Mouse (Mus musculus): Measurements from ENCODE around the gene Zfp558. TPM values are rescaled to one million over a fixed set of nuclear protein-coding genes. Genes with fewer than 3 reads are reported as not detected.
"Not testable (repeated sequence)": the region's sequence is repeated elsewhere in the genome, so short reads cannot be mapped to it uniquely, and the experiment has no call there.

The Zfp558 gene
- 2.6 and 3.4 TPM in 2 replicates for polyA plus RNA-seq (2015; fragmentation: Nextera tagmentation; extraction: Ambion mirVana)

DNA sequence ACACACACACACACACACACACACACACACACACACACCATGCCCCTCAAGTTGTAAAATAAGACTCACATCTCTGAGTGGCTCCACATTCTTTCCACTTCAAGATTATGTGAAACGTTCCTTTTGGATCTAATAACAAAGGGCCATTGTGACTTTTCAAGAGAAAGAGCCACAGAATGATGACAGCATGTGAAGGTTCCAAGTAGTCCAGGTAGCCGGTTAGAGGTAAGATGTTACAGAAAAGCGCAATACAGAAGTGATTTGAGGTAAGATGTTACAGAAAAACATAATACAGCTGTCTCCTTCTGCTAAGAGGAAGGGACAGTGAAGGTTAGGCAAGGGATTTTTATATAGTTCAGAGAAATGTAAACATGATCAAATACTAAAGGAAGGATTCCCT, at the start of gene Zfp558, which contains the start of gene Mbd3l1:
TSS of gene Zfp558 (minus strand) at position 101 of the 400 bp plus-strand sequence.
TSS of gene Mbd3l1 (plus strand) at position 192 of the 400 bp plus-strand sequence.
- 68% methylated on average over 3 of the region's 3 CpGs for WGBS
- H3K4me2 ChIP-seq, result no peak within 1 kb of the TSS
- no peaks in the 10 kb centered on the region for H3K36me3 ChIP-seq
- no peak within 1 kb of the TSS for H3K4me3 ChIP-seq
- H3K27me3 ChIP-seq, result no peaks in the 10 kb centered on the region
- no peak for ATAC-seq (replicated peaks; ENCODE audit: insufficient number of reproducible peaks, insufficient read depth, low FRiP score, low read depth)
- no peak within 1 kb of the TSS for H3K27ac ChIP-seq
- no peak within 1 kb of the TSS for H3K9ac ChIP-seq
- H3K9me3 ChIP-seq (replicated peaks), result no peaks in the 10 kb centered on the region
- H3K4me1 ChIP-seq (replicated peaks), result no peaks in the 10 kb centered on the region; the same call in 1 of the 2 replicates

DNA sequence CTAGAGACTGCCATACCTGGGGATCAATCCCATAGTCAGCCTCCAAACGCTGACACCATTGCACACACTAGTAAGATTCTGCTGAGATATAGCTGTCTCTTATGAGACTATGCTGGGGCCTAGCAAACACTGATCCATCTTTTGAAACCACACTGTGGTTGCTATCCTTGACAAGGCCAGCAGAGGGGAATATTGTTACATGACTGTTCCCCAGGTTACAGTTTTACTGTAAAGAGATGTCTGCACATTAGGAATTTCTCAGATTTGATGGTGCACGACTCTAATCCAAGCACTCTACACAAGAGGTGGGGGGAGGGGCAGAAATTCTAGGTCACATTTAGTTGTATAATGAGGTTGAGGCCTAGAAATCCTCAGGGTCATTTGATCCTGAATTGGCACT, 30.0 kb upstream of the Zfp558 start:
- no peak overlapping the region for H3K4me2 ChIP-seq
- ATAC-seq (replicated peaks; ENCODE audit: insufficient number of reproducible peaks, insufficient read depth, low FRiP score, low read depth), result no peak
- H3K9ac ChIP-seq, result no peak overlapping the region
- H3K36me3 ChIP-seq, result no peaks in the 10 kb centered on the region
- H3K9me3 ChIP-seq (replicated peaks), result no peaks in the 10 kb centered on the region
- 42% methylated on average over 2 of the region's 2 CpGs for WGBS
- no peak overlapping the region for H3K4me3 ChIP-seq
- H3K27ac ChIP-seq, result no peak overlapping the region
- H3K4me1 ChIP-seq (replicated peaks), result no peaks in the 10 kb centered on the region
- no peaks in the 10 kb centered on the region for H3K27me3 ChIP-seq

DNA sequence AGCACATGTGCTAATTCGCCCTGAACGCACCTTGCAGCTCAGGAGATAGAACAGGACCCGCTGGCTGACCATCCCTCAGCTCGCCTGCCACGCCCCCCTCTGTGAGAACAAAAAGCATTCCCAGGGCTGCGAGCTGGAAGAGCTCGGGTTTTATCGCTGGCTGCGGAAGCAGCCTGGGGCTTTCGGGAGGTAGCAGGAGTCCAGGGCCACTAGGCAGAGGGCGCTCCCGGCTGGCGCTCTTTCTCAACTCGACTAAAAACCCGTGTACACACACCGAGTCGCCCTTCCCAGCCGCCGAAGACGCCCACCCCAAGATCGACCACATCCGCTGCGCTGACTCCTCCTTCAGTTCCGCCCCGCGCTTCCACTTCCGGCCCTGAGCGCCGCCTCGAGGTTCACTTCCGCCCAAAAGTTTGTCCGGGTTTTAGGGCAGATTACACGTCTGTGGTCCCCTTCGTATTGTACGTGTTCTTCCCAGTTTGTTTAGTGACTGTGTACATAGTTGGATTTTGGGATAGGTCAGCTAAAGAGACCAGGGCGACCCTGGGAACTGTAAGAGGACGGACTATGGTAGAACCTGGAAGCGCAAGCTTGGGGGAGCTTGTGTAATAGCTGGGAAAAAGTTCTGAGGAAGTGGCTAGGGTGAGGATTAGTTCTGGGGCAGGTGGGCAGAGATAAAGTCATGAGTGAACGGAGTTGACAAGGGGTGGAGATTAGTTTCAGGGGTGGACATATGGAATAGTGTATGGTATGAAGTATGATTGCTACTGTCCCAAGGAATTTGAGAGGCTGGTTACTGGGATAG, 4.5 kb downstream of the Zfp558 start:
- no peaks in the 10 kb centered on the region for H3K9me3 ChIP-seq (replicated peaks)

DNA sequence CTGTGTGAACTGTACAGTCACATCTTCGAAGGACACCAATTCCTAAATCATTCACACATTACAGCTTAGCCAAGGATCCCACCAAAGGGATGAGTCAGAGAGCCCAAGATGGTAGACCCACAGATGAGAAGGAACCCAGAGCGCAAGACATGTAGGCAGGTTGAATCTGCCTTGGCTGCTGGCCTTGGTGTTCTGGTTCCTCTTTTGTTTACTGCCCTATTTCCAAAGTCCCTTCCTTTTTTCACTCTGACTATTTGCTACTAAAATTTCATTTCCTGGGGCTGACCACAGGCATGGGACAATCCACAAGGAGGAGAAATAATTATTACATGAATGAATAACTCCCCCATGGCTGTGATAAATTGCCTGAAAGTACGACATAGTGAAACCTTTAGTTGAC, 10.1 kb downstream of the Zfp558 start:
- Histone ChIP-seq H3K27me3 (no peaks in the 10 kb centered on the region), H3K27ac (no peak overlapping the region), H3K9me3 (replicated peaks) (no peaks in the 10 kb centered on the region), H3K4me2 (no peak overlapping the region), H3K9ac (no peak overlapping the region), H3K4me3 (no peak overlapping the region), H3K4me1 (replicated peaks) (peaks cover 4% of the 10 kb centered on the region), H3K36me3 (peaks cover 4% of the 10 kb centered on the region; the same call in 1 of the 2 replicates)
- no peak for ATAC-seq (replicated peaks; ENCODE audit: insufficient number of reproducible peaks, insufficient read depth, low FRiP score, low read depth)
- WGBS, result 83% methylated on average over 3 of the region's 3 CpGs

More for the DNA sequence above, 4.5 kb downstream of the Zfp558 start:
- Histone ChIP-seq H3K27me3 (no peaks in the 10 kb centered on the region), H3K27ac (peak overlapping the region; percentile 86), H3K4me2 (peak overlapping the region; percentile 74), H3K9ac (peak overlapping the region; percentile 66), H3K36me3 (0 out of 2 replicates have a peak, but pooled peaks cover under 1% of the 10 kb centered on the region), H3K4me3 (peak overlapping the region; percentile 78), H3K4me1 (replicated peaks) (peaks cover 4% of the 10 kb centered on the region)
- ATAC-seq (replicated peaks; ENCODE audit: insufficient number of reproducible peaks, insufficient read depth, low FRiP score, low read depth), result peak; percentile 89
- 4% methylated on average over 39 of the region's 39 CpGs for WGBS

DNA sequence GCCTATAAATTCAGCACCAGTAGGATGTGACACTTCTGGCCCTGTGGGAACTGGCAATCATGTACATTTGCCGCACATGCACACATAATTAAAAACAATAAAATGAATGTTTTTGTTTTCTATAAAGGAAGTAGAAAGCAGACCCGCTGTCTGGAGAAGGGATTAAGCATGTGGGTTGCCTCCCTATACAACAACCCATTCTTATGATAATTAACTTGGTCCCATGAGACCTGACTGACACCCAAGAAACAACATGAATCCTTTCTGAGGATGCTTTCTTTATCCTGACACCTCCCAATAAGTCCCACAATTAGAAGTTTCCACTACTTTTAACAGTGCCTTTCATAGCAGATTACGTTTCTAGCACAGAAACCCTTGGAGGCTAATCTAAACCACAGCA, 10.7 kb downstream of the Zfp558 start:
- Histone ChIP-seq H3K4me3 (no peak overlapping the region), H3K36me3 (peaks cover 4% of the 10 kb centered on the region; the same call in 1 of the 2 replicates), H3K27me3 (no peaks in the 10 kb centered on the region), H3K9ac (no peak overlapping the region), H3K4me1 (replicated peaks) (no peaks in the 10 kb centered on the region), H3K27ac (no peak overlapping the region), H3K4me2 (no peak overlapping the region), H3K9me3 (replicated peaks) (no peaks in the 10 kb centered on the region)
- WGBS, result 74% methylated on average over 3 of the region's 3 CpGs
- ATAC-seq (replicated peaks; ENCODE audit: insufficient number of reproducible peaks, insufficient read depth, low FRiP score, low read depth), result no peak

DNA sequence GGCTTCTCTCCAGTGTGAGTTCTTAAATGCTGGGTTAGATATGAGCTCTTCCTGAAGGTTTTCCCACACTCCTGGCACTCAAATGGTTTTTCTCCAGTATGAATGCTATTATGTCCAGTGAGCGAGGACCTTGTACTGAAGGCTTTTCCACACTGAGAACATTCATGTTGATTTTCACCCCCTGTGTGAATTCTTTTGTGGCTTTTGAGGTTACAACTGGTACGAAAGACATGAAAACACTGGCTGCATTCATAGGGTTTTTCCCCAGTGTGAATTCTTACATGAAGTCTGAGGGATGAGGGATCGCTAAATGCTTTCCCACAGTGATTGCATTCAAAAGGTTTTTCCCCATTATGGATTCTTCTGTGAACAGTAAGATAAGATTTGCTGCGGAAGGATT, 21.5 kb downstream of the Zfp558 start:
- Histone ChIP-seq H3K4me3 (no peak overlapping the region), H3K4me2 (no peak overlapping the region), H3K36me3 (peaks cover 35% of the 10 kb centered on the region), H3K9ac (no peak overlapping the region), H3K4me1 (replicated peaks) (no peaks in the 10 kb centered on the region), H3K27ac (no peak overlapping the region), H3K9me3 (replicated peaks) (no peaks in the 10 kb centered on the region; the same call in 1 of the 2 replicates), H3K27me3 (no peaks in the 10 kb centered on the region)
- WGBS, result 81% methylated on average over 4 of the region's 4 CpGs
- ATAC-seq (replicated peaks; ENCODE audit: insufficient number of reproducible peaks, insufficient read depth, low FRiP score, low read depth), result no peak

DNA sequence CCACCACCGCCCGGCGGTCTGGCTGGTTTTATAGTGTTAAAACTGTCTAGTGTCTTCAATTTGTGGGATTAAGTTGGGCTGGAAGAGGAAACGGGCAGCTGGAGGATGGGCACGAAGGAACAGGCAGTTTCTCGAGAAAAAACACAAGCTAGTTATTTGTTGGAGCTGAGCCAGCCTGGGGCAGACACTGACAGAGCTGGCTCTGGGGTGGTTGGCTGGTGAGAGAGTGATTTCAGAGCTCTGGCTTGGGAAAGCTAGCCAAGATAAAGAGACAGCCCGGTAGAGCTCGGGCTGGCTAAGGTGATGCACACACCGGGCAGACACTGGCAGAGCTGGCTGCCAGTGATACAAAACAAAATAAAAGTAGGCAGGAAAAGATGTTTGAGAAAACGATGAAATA, 46.4 kb downstream of the Zfp558 start:
- Histone ChIP-seq H3K9ac (no peak overlapping the region), H3K4me1 (replicated peaks) (no peaks in the 10 kb centered on the region), H3K27ac (no peak overlapping the region), H3K27me3 (no peaks in the 10 kb centered on the region), H3K9me3 (replicated peaks) (no peaks in the 10 kb centered on the region), H3K36me3 (no peaks in the 10 kb centered on the region), H3K4me3 (no peak overlapping the region), H3K4me2 (no peak overlapping the region)
- 54% methylated on average over 10 of the region's 10 CpGs for WGBS
- ATAC-seq (replicated peaks; ENCODE audit: insufficient number of reproducible peaks, insufficient read depth, low FRiP score, low read depth), result no peak

DNA sequence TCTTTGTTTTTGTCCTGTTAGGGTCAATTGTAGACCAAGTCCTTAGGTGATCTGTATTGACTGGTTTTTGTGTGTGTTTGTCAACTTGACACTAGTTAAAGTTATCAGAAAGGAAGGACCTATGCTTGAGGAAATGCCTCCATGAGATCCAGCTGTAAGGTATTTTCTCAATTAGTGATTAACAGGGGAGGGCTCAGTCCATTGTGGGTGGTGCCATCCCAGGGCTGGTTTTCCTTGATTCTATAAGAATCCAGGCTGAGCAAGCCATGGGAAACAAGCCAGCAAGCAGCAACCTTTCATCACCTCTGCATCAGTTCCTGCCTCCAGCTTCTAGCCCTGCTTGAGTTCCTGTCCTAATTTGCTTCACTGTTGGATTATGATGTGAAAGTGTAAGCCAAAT, 47.7 kb downstream of the Zfp558 start, which contains the start of gene Mbd3l2:
TSS of gene Mbd3l2 (plus strand) at position 301 of the 400 bp plus-strand sequence.
- Histone ChIP-seq H3K27me3 (no peaks in the 10 kb centered on the region), H3K4me3 (no peak within 1 kb of the TSS), H3K4me1 (replicated peaks) (no peaks in the 10 kb centered on the region), H3K36me3 (no peaks in the 10 kb centered on the region), H3K9ac (no peak within 1 kb of the TSS), H3K9me3 (replicated peaks) (no peaks in the 10 kb centered on the region), H3K27ac (no peak within 1 kb of the TSS), H3K4me2 (no peak within 1 kb of the TSS)
- ATAC-seq (replicated peaks; ENCODE audit: insufficient number of reproducible peaks, insufficient read depth, low FRiP score, low read depth), result no peak

GRCm38 (mm10) chr9:18412371-18412770, 65.7 kb downstream of the Zfp558 start:
- H3K36me3 ChIP-seq; H3K4me1 ChIP-seq (replicated peaks); H3K4me3 ChIP-seq; H3K9me3 ChIP-seq (replicated peaks); ATAC-seq (replicated peaks; ENCODE audit: insufficient number of reproducible peaks, insufficient read depth, low FRiP score, low read depth); H3K27me3 ChIP-seq; H3K4me2 ChIP-seq; H3K9ac ChIP-seq; H3K27ac ChIP-seq: not testable (repeated sequence)
- WGBS, result 75% methylated on average over 4 of the region's 4 CpGs

Small RNAs within 50 kb of the gene (microRNA-seq; reads per million reads assigned to microRNA genes)
- not detected for gene Gm22854

Other genes with a start within 250 kb of the Zfp558 start
- gene Chordc1, start 186.1 kb downstream of the Zfp558 start, polyA plus RNA-seq (2015; fragmentation: Nextera tagmentation; extraction: Ambion mirVana), result 74.6 and 75.4 TPM in 2 replicates
- 4.9 and 5.7 TPM in 2 replicates for gene Naalad2, start 75.3 kb downstream of the Zfp558 start, polyA plus RNA-seq (2015; fragmentation: Nextera tagmentation; extraction: Ambion mirVana)
- gene Ubtfl1, start 73.8 kb downstream of the Zfp558 start, polyA plus RNA-seq (2015; fragmentation: Nextera tagmentation; extraction: Ambion mirVana), result not detected in 2 replicates
- gene Mbd3l2, start 47.6 kb downstream of the Zfp558 start, polyA plus RNA-seq (2015; fragmentation: Nextera tagmentation; extraction: Ambion mirVana), result not detected in 2 replicates
- gene Mbd3l1, start 91 bp upstream of the Zfp558 start, polyA plus RNA-seq (2015; fragmentation: Nextera tagmentation; extraction: Ambion mirVana), result not detected in 2 replicates
- 1.1 and 1.8 TPM in 2 replicates for gene Muc16, start 196.3 kb upstream of the Zfp558 start, polyA plus RNA-seq (2015; fragmentation: Nextera tagmentation; extraction: Ambion mirVana)